Mouse (Mus musculus) heart, embryonic 11.5 days (tissue): ENCODE data around the gene Adgrf1. TPM values are rescaled to one million over a fixed set of nuclear protein-coding genes. Genes with fewer than 3 reads are reported as not detected.

Experiments
- ATAC-seq: fragments of 200-750 bp; cut with Nextera tagmentation; replicated peaks from 2 replicates; pipeline ENCODE4 v1.8.0; 2017; ENCODE audit warnings: moderate library complexity; ENCODE audit not compliant: insufficient number of reproducible peaks, low FRiP score, low TSS enrichment
- H3K27ac ChIP-seq: fragments of 300-500 bp; sonication (generic); 2 replicates; pipeline ENCODE4 v1.5.1; 2014; ENCODE audit warnings: mild to moderate bottlenecking, low read depth, low read length
- H3K27me3 ChIP-seq: fragments of 300-500 bp; sonication (generic); 2 replicates; pipeline ENCODE4 v1.6.1; 2014; ENCODE audit warnings: mild to moderate bottlenecking, low read length, mixed read lengths; ENCODE audit not compliant: control insufficient read depth, insufficient read depth
- H3K36me3 ChIP-seq: fragments of 300-500 bp; sonication (generic); 2 replicates; pipeline ENCODE4 v1.6.1; 2014; ENCODE audit warnings: mild to moderate bottlenecking, low read length, moderate library complexity, mixed read lengths; ENCODE audit not compliant: control insufficient read depth, insufficient read depth
- H3K4me1 ChIP-seq: fragments of 300-500 bp; sonication (generic); 2 replicates; pipeline ENCODE4 v1.6.1; 2014; ENCODE audit warnings: low read length; ENCODE audit not compliant: control insufficient read depth, insufficient read depth
- H3K4me2 ChIP-seq: fragments of 300-500 bp; sonication (generic); 2 replicates; pipeline ENCODE4 v1.6.1; 2014; ENCODE audit warnings: mild to moderate bottlenecking, moderate library complexity
- H3K4me3 ChIP-seq: fragments of 300-500 bp; sonication (generic); 2 replicates; pipeline ENCODE4 v1.5.1; 2014; ENCODE audit warnings: low read depth, low read length
- H3K9ac ChIP-seq: fragments of 300-500 bp; sonication (generic); 2 replicates; pipeline ENCODE4 v1.6.1; 2014; ENCODE audit warnings: mild to moderate bottlenecking, low read depth, low read length, moderate library complexity
- H3K9me3 ChIP-seq: fragments of 300-500 bp; sonication (generic); replicated peaks from 2 replicates; pipeline ENCODE4 v1.6.1; 2016; ENCODE audit warnings: low read length; ENCODE audit not compliant: control insufficient read depth
- WGBS: fragments of 180-500 bp; shearing (Covaris S2); extraction: QIAGEN DNeasy Blood & Tissue Kit; methylation state at CpG from one replicate; pipeline ENCODE4 v1.1.7; 2014; ENCODE audit not compliant: insufficient replicate concordance; 5-methylcytosine and 5-hydroxymethylcytosine counted together
- polyA plus RNA-seq: library from polyadenylated mRNA; unstranded; fragments of >200 nt; fragmentation: Nextera tagmentation; extraction: Ambion mirVana; gene quantifications from 2 replicates; pipeline ENCODE4 v1.2.1, GENCODE M21; 2014

Adgrf1 gene
- polyA plus RNA-seq, 1 experiment from 2014 or later: not detected

GRCm38 (mm10) chr17:43361021-43361420 is 90.9 kb downstream of the Adgrf1 start:
- 0 out of 2 replicates have a peak overlapping the region, but pooled peaks have one; percentile 49 for H3K9ac ChIP-seq
- H3K4me3 ChIP-seq: peak overlapping the region; percentile 37
- peaks cover 5% of the 10 kb centered on the region; the same call in 1 of the 2 replicates for H3K27me3 ChIP-seq
- WGBS: 69% methylated on average over 11 of the region's 11 CpGs
- H3K4me1 ChIP-seq: peaks cover 13% of the 10 kb centered on the region; the same call in 1 of the 2 replicates
- H3K4me2 ChIP-seq: peak overlapping the region; percentile 52
- no peak for ATAC-seq
- no peak overlapping the region for H3K27ac ChIP-seq
- H3K9me3 ChIP-seq: no peaks in the 10 kb centered on the region
- no peaks in the 10 kb centered on the region for H3K36me3 ChIP-seq

DNA sequence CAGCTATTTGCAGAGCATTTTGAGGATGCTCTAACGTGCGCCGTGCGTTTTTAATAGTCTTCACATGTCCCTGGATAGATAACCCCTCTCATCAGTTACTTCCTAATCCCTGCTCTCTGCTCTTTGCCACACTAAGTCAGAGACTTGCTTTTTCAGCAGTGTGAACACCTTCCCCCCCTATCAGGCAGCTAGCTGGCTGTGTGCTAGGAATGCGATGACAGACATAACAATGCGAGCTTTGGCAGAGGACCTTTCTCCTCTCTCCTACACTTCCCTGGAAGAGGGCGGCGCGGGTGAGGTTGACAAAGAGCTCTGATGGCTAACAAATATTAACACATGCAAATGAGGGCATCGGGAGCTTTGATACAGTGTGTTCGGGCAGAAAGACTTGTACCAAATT is 92.2 kb downstream of the Adgrf1 start:
- Histone ChIP-seq H3K4me3 (peak overlapping the region; percentile 12; the same call in 1 of the 2 replicates), H3K27ac (no peak overlapping the region), H3K4me1 (peaks cover 22% of the 10 kb centered on the region; the same call in 1 of the 2 replicates), H3K9me3 (no peaks in the 10 kb centered on the region), H3K4me2 (peak overlapping the region; percentile 33), H3K9ac (no peak overlapping the region), H3K36me3 (no peaks in the 10 kb centered on the region), H3K27me3 (peaks cover 5% of the 10 kb centered on the region; the same call in 1 of the 2 replicates)
- ATAC-seq: no peak
- WGBS: 8% methylated on average over 11 of the region's 11 CpGs

DNA sequence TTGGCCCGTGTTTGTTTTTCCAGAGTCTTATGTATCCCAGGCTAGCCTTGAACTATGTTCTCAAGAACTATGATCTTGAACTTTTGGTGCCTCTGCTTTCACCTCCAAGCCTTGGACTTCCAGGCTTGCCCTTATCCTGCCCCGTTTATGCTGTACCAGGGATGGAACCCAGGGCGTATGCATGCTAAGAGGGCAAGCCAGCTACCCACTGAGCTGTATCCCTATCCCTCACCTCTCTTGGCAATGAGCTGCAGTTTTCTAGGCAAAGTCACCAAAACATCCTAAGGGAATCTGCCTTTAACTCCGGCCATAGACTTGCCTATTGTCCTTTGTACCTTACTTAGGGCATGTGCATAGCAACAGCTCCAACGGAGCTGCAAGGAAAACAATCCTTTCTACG is 92.8 kb downstream of the Adgrf1 start:
- Histone ChIP-seq H3K4me2 (peak overlapping the region; percentile 33), H3K36me3 (no peaks in the 10 kb centered on the region), H3K27ac (no peak overlapping the region), H3K4me1 (peaks cover 20% of the 10 kb centered on the region; the same call in 1 of the 2 replicates), H3K27me3 (peaks cover 5% of the 10 kb centered on the region; the same call in 1 of the 2 replicates), H3K4me3 (no peak overlapping the region), H3K9ac (no peak overlapping the region), H3K9me3 (no peaks in the 10 kb centered on the region)
- no peak for ATAC-seq
- 62% methylated on average over 6 of the region's 6 CpGs for WGBS

DNA sequence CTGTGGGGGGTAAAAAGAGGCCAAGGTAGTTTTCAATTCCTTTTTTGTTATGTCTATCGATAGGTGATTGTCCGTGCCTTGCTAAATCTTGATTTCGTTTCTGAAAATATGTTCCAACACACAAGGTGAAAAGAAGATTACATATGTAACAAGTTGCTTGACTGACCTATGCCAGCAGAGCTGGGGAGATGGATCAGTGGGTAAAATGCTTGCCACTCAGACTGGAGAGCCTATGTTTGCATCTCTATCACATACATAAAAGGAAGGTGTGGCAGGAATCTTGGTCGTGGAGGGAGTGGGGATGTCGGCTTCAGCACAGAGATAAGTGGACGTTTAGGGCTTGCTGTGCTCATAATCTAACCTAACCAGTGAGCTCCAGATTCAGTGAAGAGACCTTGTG is 93.8 kb downstream of the Adgrf1 start:
- Histone ChIP-seq H3K4me2 (no peak overlapping the region), H3K27ac (no peak overlapping the region), H3K4me1 (peaks cover 12% of the 10 kb centered on the region; the same call in 1 of the 2 replicates), H3K27me3 (peaks cover 5% of the 10 kb centered on the region; the same call in 1 of the 2 replicates), H3K9ac (no peak overlapping the region), H3K36me3 (no peaks in the 10 kb centered on the region), H3K9me3 (no peaks in the 10 kb centered on the region), H3K4me3 (no peak overlapping the region)
- no peak for ATAC-seq
- 38% methylated on average over 6 of the region's 6 CpGs for WGBS

DNA sequence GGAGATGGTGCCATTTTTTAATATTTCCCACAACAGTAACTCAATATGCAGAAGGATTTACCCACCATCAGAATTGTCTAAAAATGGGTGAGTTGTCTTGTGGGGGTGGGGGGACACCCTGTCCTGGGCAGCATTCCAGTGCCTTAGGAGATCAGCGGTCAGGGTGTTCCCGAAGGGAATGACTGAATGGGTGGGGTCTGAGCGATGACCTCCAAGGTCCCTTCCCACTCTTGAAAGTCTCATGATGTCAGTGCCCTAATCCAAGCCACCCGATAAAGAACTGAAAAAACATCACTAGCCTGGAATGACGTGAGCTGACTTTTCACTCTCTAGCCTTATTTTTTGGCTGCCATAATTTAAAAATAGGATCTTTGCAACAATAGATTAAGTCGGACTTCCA is 95.2 kb downstream of the Adgrf1 start:
- Histone ChIP-seq H3K36me3 (no peaks in the 10 kb centered on the region), H3K4me1 (peaks cover 12% of the 10 kb centered on the region; the same call in 1 of the 2 replicates), H3K27ac (no peak overlapping the region), H3K4me3 (no peak overlapping the region), H3K4me2 (no peak overlapping the region), H3K9me3 (no peaks in the 10 kb centered on the region), H3K9ac (no peak overlapping the region), H3K27me3 (peaks cover 5% of the 10 kb centered on the region; the same call in 1 of the 2 replicates)
- ATAC-seq: no peak; the same call in 1 of the 2 replicates
- 52% methylated on average over 6 of the region's 6 CpGs for WGBS

DNA sequence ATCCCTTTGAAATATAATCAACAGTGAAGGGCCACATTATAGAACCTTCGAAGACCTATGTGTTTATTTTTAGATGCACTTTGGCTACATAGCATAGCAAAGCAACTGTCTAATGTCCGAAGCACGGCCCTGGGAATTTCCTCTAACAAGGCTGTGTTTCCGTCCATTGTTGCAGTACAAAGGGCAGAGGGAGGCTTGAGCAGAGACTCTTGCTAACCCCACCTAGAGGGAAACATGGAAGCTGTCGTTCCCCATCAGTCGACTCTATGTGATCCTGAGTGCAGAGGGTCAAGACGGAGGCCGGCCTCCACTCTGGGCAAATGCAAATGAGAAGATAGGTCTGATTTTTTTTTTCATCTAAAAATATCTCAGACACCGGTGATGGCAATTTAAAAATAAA is 96.4 kb downstream of the Adgrf1 start:
- Histone ChIP-seq H3K4me1 (peaks cover 12% of the 10 kb centered on the region; the same call in 1 of the 2 replicates), H3K36me3 (no peaks in the 10 kb centered on the region), H3K27me3 (no peaks in the 10 kb centered on the region), H3K4me3 (no peak overlapping the region), H3K9me3 (no peaks in the 10 kb centered on the region; the same call in 1 of the 2 replicates), H3K27ac (no peak overlapping the region), H3K4me2 (no peak overlapping the region), H3K9ac (no peak overlapping the region)
- ATAC-seq: 0 out of 2 replicates have a peak, but pooled peaks have one; percentile 41
- WGBS: 33% methylated on average over 9 of the region's 9 CpGs

DNA sequence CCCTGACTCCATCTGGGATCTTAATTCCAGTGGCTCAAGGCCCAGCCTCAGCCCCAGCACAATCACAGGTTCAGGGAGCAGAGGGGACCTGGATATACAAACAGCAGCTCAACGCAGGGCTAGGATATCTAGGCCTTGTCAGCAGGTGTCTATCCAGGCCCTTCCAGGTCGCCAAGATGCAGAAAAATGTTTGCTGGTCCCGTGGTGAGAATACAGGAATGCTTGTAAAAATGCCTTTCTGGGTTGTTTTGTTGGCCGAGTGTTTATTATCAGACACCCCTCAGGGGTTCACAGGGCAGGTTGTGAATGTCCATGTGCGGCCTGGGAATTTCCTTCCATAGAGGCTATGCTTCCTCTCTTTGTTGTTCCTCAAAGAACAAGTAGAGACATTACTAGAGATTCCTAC is 98.0 kb downstream of the Adgrf1 start:
- Histone ChIP-seq H3K4me3 (no peak overlapping the region), H3K4me2 (no peak overlapping the region), H3K9ac (no peak overlapping the region), H3K36me3 (no peaks in the 10 kb centered on the region), H3K27me3 (no peaks in the 10 kb centered on the region), H3K9me3 (no peaks in the 10 kb centered on the region; the same call in 1 of the 2 replicates), H3K4me1 (peaks cover 12% of the 10 kb centered on the region; the same call in 1 of the 2 replicates), H3K27ac (0 out of 2 replicates have a peak overlapping the region, but pooled peaks have one; percentile 35)
- ATAC-seq: no peak
- 54% methylated on average over 5 of the region's 5 CpGs for WGBS

- Histone ChIP-seq H3K36me3 (no peaks in the 10 kb centered on the region), H3K4me3 (no peak overlapping the region), H3K9ac (no peak overlapping the region), H3K27me3 (no peaks in the 10 kb centered on the region), H3K27ac (no peak overlapping the region), H3K4me1 (no peaks in the 10 kb centered on the region), H3K9me3 (no peaks in the 10 kb centered on the region; the same call in 1 of the 2 replicates), H3K4me2 (no peak overlapping the region)
- ATAC-seq: no peak
- 67% methylated on average over 4 of the region's 4 CpGs for WGBS
Measured at GRCm38 (mm10) chr17:43372604-43373003, 102.5 kb downstream of the Adgrf1 start.

DNA sequence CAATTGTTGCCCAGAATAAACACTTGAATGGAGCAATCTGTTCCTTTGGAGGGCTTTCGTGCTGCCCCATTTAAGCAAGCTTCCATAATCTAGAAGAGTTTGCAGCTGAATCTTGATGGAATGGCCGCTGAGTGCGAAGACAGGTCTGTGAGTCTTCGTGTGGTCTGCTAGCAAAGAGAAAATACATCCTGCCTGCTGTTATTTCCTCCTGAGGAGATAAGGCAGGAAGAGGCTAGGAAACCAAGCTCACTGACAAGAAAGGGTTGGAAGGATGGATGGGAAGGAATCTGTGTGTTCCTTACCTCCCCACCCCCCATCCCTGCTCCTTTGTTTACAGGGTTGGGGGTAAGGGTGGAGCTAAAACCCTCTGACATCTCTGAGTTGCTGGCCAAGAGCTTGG is 103.9 kb downstream of the Adgrf1 start:
- no peak overlapping the region for H3K4me2 ChIP-seq

More for the DNA sequence above, 103.9 kb downstream of the Adgrf1 start:
- no peaks in the 10 kb centered on the region for H3K4me1 ChIP-seq
- WGBS: 33% methylated on average over 4 of the region's 4 CpGs
- H3K9me3 ChIP-seq: no peaks in the 10 kb centered on the region; the same call in 1 of the 2 replicates
- H3K4me3 ChIP-seq: no peak overlapping the region
- no peaks in the 10 kb centered on the region for H3K36me3 ChIP-seq
- 0 out of 2 replicates have a peak overlapping the region, but pooled peaks have one; percentile 50 for H3K27ac ChIP-seq
- no peaks in the 10 kb centered on the region for H3K27me3 ChIP-seq
- no peak overlapping the region for H3K9ac ChIP-seq
- ATAC-seq: no peak
